Mouse (Mus musculus) heart, embryonic 12.5 days (tissue): ENCODE data around the gene Thg1l. TPM values are rescaled to one million over a fixed set of nuclear protein-coding genes. Genes with fewer than 3 reads are reported as not detected.

Experiments
- ATAC-seq: fragments of 200-750 bp; cut with Nextera tagmentation; 2 replicates; pipeline ENCODE4 v1.8.0; 2017; ENCODE audit warnings: moderate TSS enrichment, moderate library complexity; ENCODE audit not compliant: insufficient number of reproducible peaks, low FRiP score
- H3K27ac ChIP-seq: fragments of 300-500 bp; sonication (generic); 2 replicates; pipeline ENCODE4 v1.5.1; 2016; ENCODE audit warnings: mild to moderate bottlenecking, moderate library complexity; ENCODE audit not compliant: poor library complexity, severe bottlenecking
- H3K27me3 ChIP-seq: fragments of 300-500 bp; sonication (generic); replicated peaks from 2 replicates; pipeline ENCODE4 v1.6.1; 2016; ENCODE audit warnings: mild to moderate bottlenecking, moderate library complexity
- H3K36me3 ChIP-seq: fragments of 300-500 bp; sonication (generic); 2 replicates; pipeline ENCODE4 v1.6.1; 2016; ENCODE audit warnings: mild to moderate bottlenecking, moderate library complexity
- H3K4me1 ChIP-seq: fragments of 300-500 bp; sonication (generic); replicated peaks from 2 replicates; pipeline ENCODE4 v1.6.1; 2016; ENCODE audit warnings: mild to moderate bottlenecking
- H3K4me2 ChIP-seq: fragments of 300-500 bp; sonication (generic); 2 replicates; pipeline ENCODE4 v1.6.1; 2016; ENCODE audit warnings: mild to moderate bottlenecking, moderate library complexity
- H3K4me3 ChIP-seq: fragments of 300-500 bp; sonication (generic); 2 replicates; pipeline ENCODE4 v1.5.1; 2016; ENCODE audit warnings: mild to moderate bottlenecking
- H3K9ac ChIP-seq: fragments of 300-500 bp; sonication (generic); 2 replicates; pipeline ENCODE4 v1.6.1; 2016; ENCODE audit warnings: mild to moderate bottlenecking, moderate library complexity
- H3K9me3 ChIP-seq: fragments of 300-500 bp; sonication (generic); replicated peaks from 2 replicates; pipeline ENCODE4 v1.6.1; 2016; ENCODE audit warnings: mild to moderate bottlenecking, moderate library complexity
- WGBS: fragments of 180-500 bp; shearing (Covaris S2); methylation state at CpG from one replicate; pipeline ENCODE4 v1.1.7; 2016; 5-methylcytosine and 5-hydroxymethylcytosine counted together
- polyA plus RNA-seq: library from polyadenylated mRNA; unstranded; fragments of >200 nt; fragmentation: Nextera tagmentation; extraction: Ambion mirVana; gene quantifications from 2 replicates; pipeline ENCODE4 v1.2.1, GENCODE M21; 2016

Thg1l gene
- polyA plus RNA-seq, 1 experiment from 2014 or later = 9.2 TPM

DNA sequence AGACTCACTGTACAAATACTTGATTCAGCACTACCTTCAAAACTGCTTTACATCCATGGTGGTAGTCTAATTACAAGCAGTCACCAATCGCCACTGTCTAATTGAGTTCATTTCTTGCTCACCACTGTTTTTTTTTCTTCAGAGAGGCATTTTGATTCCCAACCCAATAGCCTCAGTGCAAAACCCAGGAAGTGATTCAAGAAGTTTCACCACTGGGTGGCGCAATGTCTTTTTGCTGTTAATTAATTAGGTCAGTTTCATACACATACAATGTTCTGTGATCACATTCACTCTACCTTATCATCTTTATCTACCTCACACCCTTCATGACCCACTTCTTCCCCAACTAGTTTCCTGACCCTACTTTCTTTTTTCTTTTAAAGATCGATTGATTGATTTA lies 4.3 kb upstream of the Thg1l start:
- Histone ChIP-seq H3K36me3 (no peaks in the 10 kb centered on the region), H3K4me2 (no peak overlapping the region), H3K9me3 (no peaks in the 10 kb centered on the region), H3K27me3 (no peaks in the 10 kb centered on the region), H3K9ac (no peak overlapping the region), H3K4me3 (no peak overlapping the region), H3K4me1 (no peaks in the 10 kb centered on the region; the same call in 1 of the 2 replicates), H3K27ac (no peak overlapping the region)
- no peak for ATAC-seq
- WGBS = 69% methylated on average over 3 of the region's 3 CpGs

DNA sequence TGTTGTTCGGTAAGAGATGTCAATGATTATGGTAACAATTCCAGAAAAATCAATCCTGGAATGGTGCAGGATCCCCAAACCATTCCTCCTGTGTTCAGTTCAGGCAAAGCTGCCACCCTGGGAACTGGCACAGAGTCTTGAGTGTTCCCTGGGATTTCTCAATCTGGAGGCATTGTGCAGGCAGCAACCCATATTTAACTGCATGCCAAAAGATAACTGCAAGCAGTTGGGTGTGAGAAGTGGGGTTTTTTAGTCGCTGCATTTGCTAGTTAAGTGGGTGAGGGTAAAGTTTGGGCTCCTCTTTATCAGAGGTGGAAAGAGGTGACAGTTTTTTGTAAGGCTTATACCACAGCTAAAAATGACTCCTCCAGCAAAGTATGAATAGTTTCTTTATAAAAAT lies 7.8 kb downstream of the Thg1l start:
- no peak overlapping the region for H3K9ac ChIP-seq
- no peak for ATAC-seq
- H3K9me3 ChIP-seq = no peaks in the 10 kb centered on the region
- H3K4me2 ChIP-seq = no peak overlapping the region
- H3K27me3 ChIP-seq = no peaks in the 10 kb centered on the region
- H3K4me1 ChIP-seq = peaks cover 15% of the 10 kb centered on the region
- no peak overlapping the region for H3K4me3 ChIP-seq
- no peak overlapping the region for H3K27ac ChIP-seq
- 78% methylated on average over 2 of the region's 2 CpGs for WGBS
- H3K36me3 ChIP-seq = peaks cover 43% of the 10 kb centered on the region

DNA sequence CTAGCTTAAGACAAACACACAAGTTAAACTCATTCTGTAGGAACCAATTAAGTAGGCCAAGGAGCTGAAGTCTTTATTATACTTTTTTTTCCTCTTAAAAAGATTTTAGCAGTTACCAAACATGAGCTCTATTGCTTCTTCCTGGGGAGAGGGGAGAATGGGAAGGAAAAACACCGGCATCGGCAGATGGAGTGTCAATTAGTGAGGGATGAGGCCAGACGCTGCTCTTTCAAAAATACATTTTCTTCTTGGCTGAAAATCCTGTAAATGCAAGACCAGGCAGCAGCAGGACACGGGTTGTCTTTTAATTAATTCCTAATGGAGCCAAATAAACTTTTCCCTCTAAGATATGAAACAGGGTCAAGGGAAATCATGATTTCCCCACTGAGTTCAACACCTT lies 8.5 kb downstream of the Thg1l start:
- H3K27ac ChIP-seq = no peak overlapping the region
- WGBS = 82% methylated on average over 4 of the region's 4 CpGs

DNA sequence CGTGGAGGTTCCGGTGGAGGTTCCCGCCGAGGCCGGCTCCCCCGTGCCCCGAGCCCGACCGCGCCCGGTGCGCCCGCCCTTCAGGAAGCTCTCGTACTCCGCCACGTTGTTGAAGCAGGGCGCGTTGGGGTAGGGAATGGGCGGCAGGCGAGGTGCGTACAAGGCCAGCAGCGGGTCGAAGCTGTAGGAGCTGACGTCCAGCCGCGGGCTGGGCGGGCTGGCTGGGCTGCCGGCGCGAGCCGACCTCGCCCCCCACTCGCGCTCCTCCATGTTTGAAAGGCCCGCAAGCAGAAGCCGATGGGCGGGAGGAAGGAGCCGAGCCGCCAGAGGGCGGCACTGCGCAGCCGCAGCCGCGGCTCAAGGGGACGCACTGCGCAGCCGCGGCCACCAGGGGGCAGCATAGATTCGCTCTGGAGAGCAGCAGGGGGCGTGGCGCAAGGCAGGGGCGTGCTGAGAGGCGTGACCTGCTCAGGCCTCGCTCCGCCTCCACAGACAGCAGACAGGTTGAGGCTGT lies 10.6 kb downstream of the Thg1l start, which contains the start of gene Lsm11:
TSS of gene Lsm11 (minus strand) at position 293 of the 514 bp plus-strand sequence.
- H3K4me3 ChIP-seq = peak within 1 kb of the TSS; percentile 97
- 1% methylated on average over 55 of the region's 55 CpGs for WGBS
- no peaks in the 10 kb centered on the region for H3K27me3 ChIP-seq

More for the DNA sequence above, 8.5 kb downstream of the Thg1l start:
- ATAC-seq = no peak
- H3K9me3 ChIP-seq = no peaks in the 10 kb centered on the region
- H3K9ac ChIP-seq = no peak overlapping the region
- H3K36me3 ChIP-seq = peaks cover 36% of the 10 kb centered on the region
- H3K4me3 ChIP-seq = no peak overlapping the region
- H3K4me2 ChIP-seq = no peak overlapping the region
- H3K4me1 ChIP-seq = peaks cover 19% of the 10 kb centered on the region
- no peaks in the 10 kb centered on the region for H3K27me3 ChIP-seq

DNA sequence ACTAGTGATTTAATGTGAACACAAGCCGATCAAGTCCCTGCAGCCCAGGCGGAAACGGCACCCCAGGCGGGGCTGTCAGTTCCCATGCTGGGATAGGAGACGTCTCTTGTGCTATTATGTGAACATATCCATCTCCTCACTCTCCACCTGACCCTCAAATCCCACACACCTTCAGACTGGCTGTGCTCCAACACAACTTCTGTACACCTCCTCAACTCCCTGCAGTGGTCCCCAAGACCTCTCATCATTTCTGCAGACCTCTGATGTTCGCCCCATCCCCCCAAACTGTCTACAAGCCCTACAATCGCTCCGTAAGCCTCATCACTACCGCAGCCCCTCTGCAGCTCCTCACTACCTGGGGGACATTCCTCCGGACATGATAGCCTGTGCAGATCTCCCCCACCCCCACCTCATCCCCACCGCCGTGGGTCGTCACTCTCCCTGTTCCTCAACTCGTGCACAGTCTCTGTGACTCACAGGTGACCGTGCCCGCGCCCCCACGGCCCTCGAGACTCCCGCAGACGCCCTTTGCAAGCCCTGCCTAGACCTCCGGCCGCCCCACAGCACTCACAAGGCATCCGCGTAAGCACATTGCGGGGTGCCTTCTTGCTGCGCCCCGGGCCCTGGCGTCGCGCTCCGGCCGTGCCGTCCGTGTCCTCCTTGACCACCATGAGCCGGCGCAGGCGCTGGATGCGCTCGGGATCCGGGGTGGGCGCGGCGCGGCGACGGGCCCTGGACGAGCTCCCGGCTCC lies 11.2 kb downstream of the Thg1l start:
- Histone ChIP-seq H3K9me3 (no peaks in the 10 kb centered on the region), H3K9ac (peak overlapping the region; percentile 96), H3K27ac (peak overlapping the region; percentile 72), H3K4me1 (peaks cover 39% of the 10 kb centered on the region), H3K4me2 (peak overlapping the region; percentile 93), H3K36me3 (peaks cover 11% of the 10 kb centered on the region), H3K27me3 (no peaks in the 10 kb centered on the region), H3K4me3 (peak overlapping the region; percentile 97)
- ATAC-seq = peak; percentile 66
- under 1% methylated on average over 49 of the region's 49 CpGs for WGBS

More for the DNA sequence above, 10.6 kb downstream of the Thg1l start, which contains the start of gene Lsm11:
- H3K9me3 ChIP-seq = no peaks in the 10 kb centered on the region
- H3K36me3 ChIP-seq = peaks cover 16% of the 10 kb centered on the region
- peak within 1 kb of the TSS; percentile 72 for H3K27ac ChIP-seq
- ATAC-seq = peak; percentile 91
- H3K4me1 ChIP-seq = peaks cover 33% of the 10 kb centered on the region
- H3K9ac ChIP-seq = peak within 1 kb of the TSS; percentile 96
- peak within 1 kb of the TSS; percentile 93 for H3K4me2 ChIP-seq

DNA sequence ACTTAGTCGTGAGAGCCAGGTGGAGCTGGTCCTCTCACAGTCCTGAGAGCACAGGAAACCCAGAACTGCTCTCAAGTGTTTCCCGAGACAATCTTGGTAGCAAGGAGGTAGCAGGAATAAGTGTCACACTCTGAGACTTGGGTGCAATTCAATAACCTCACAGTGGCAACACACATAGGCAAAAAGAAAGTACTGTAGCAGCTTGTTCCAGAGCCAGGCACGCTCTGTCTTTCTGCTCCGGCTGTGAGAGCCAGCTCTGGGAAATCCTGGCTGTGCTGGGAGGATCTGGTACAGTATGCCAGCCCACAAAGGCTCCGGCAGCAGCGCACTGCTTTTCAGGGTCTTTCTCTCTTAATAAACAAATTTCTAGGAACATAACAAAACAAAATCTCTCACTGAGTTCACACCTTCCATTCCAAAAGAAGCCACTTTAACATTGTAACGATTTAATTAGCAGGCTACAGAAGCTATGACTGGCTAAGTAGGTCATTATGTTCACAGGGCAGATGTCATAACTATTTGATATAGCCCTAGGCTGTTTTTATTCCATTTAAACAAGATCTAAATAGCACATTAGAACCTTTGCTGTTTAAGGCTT lies 12.1 kb downstream of the Thg1l start:
- H3K4me2 ChIP-seq = peak overlapping the region; percentile 93
- peaks cover 4% of the 10 kb centered on the region for H3K36me3 ChIP-seq
- H3K9ac ChIP-seq = peak overlapping the region; percentile 96
- H3K4me3 ChIP-seq = peak overlapping the region; percentile 97
- peaks cover 39% of the 10 kb centered on the region for H3K4me1 ChIP-seq
- no peaks in the 10 kb centered on the region for H3K27me3 ChIP-seq
- H3K27ac ChIP-seq = 0 out of 2 replicates have a peak overlapping the region, but pooled peaks have one; percentile 35
- ATAC-seq = no peak
- WGBS = 56% methylated on average over 7 of the region's 7 CpGs
- no peaks in the 10 kb centered on the region for H3K9me3 ChIP-seq

DNA sequence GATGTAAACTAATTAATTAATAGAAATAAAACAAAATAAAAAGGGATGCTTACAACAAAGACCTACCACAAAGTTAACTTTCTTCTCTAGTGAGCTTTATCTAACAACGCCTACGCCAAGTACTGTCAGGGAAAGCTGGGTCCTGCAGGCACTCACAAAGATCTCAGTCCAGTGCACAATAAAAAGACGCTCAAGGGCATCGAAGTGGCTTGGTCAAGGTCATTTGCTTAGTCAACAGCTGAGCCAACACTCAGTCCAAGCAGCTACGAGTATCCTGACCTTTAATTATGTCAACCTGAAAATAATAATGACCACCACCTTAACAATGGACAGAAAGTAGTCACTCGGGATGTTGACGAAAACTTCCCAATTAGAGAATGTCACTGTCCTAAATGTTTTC lies 13.0 kb downstream of the Thg1l start:
- peaks cover 39% of the 10 kb centered on the region for H3K4me1 ChIP-seq
- no peaks in the 10 kb centered on the region for H3K27me3 ChIP-seq
- no peaks in the 10 kb centered on the region for H3K9me3 ChIP-seq
- H3K27ac ChIP-seq = no peak overlapping the region
- no peak overlapping the region for H3K4me3 ChIP-seq
- 88% methylated on average over 7 of the region's 7 CpGs for WGBS
- no peak for ATAC-seq
- peaks cover 2% of the 10 kb centered on the region for H3K36me3 ChIP-seq
- no peak overlapping the region for H3K4me2 ChIP-seq
- H3K9ac ChIP-seq = no peak overlapping the region

DNA sequence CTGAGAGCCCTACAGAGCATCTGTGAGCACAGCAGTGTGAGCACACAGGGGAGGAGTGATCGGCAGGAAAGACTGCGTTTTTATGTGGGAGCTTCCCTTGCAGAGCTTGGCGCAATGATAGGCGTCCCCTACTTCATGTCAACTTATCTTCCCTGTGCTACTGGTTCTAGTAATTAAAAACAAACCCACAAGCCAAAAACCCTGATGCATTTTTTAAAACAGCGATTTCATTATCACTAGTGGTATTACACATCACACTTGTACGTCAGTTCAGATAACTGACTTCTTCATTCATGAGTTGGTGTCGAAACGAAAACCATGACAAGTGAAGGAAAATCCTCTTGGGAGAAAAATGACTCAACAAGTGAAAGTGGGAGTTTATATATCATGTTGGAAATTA lies 16.4 kb downstream of the Thg1l start:
- Histone ChIP-seq H3K9ac (no peak overlapping the region), H3K4me1 (peaks cover 37% of the 10 kb centered on the region), H3K27me3 (no peaks in the 10 kb centered on the region), H3K27ac (no peak overlapping the region), H3K4me3 (no peak overlapping the region), H3K4me2 (no peak overlapping the region), H3K9me3 (no peaks in the 10 kb centered on the region), H3K36me3 (peaks cover 35% of the 10 kb centered on the region)
- WGBS = 73% methylated on average over 8 of the region's 8 CpGs
- no peak; the same call in 1 of the 2 replicates for ATAC-seq

DNA sequence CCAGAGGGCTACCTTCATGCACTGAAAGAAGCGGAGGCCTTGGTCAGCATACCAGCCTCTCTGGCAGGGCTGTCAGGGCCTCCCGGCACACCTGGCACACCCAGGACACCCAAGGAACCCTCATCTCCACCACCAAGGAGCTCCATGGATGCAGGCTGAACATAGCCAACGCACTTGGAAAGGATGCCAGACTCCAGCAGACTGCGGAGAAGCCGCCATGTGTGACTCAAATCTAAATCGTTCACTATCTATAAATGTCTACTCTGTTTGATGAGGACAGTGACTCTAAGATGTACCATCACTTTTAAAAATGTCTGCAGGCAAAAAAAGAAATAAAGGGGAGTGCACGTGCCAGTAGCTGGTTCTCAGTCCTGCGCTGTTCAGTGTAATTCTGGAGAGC lies 17.8 kb downstream of the Thg1l start:
- no peak overlapping the region for H3K4me2 ChIP-seq
- no peak for ATAC-seq
- H3K27me3 ChIP-seq = no peaks in the 10 kb centered on the region
- H3K36me3 ChIP-seq = peaks cover 50% of the 10 kb centered on the region
- H3K27ac ChIP-seq = no peak overlapping the region
- no peak overlapping the region for H3K4me3 ChIP-seq
- no peaks in the 10 kb centered on the region for H3K9me3 ChIP-seq
- WGBS = 90% methylated on average over 8 of the region's 8 CpGs
- H3K4me1 ChIP-seq = peaks cover 24% of the 10 kb centered on the region
- H3K9ac ChIP-seq = no peak overlapping the region

DNA sequence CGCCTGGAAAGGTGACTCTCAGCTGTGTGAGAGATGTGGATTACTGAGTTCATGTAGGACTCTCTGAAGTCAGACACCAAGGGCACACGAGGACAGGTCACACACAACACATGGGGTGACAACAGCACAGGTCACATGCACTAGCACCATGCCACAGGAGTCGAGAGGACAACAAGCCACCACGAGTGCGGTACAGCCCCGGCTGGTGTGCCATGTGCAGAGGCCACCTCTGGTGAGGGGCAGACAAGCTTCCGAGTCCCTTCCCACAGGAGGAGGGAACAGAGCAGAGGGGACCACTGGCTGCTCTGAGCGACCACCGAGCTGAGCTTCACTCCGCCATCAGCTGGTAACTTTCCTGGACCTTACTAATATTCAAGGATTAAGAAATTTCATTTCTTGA lies 22.5 kb downstream of the Thg1l start:
- no peaks in the 10 kb centered on the region for H3K9me3 ChIP-seq
- H3K4me2 ChIP-seq = no peak overlapping the region
- no peak overlapping the region for H3K4me3 ChIP-seq
- H3K4me1 ChIP-seq = 0 out of 2 replicates have a peak, but pooled peaks cover 7% of the 10 kb centered on the region
- WGBS = 85% methylated on average over 10 of the region's 10 CpGs
- H3K27me3 ChIP-seq = no peaks in the 10 kb centered on the region
- no peak overlapping the region for H3K27ac ChIP-seq
- no peak overlapping the region for H3K9ac ChIP-seq
- peaks cover 73% of the 10 kb centered on the region for H3K36me3 ChIP-seq
- ATAC-seq = no peak

DNA sequence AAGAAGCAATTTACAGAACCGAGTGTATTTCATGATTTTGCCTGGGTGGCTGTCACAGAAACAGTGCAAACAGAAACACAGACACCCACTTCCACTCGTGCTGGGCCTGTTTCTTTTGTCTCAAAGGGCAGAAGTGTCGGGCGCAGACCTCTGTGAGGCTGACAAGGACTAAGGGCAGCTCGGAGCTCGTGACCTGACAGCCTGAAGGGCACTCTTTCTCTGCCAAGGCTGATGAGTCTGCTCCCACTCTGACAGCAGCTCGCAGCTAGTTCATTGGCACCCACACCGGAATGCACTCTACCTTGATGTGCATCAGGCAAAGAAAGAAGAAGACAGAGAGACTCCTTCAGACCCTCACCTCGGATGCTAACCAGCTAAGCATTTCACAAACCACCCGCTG lies 25.8 kb downstream of the Thg1l start:
- WGBS = 79% methylated on average over 10 of the region's 10 CpGs

More for the DNA sequence above, 25.8 kb downstream of the Thg1l start:
- Histone ChIP-seq H3K9me3 (no peaks in the 10 kb centered on the region), H3K27me3 (no peaks in the 10 kb centered on the region), H3K27ac (no peak overlapping the region), H3K36me3 (peaks cover 44% of the 10 kb centered on the region), H3K9ac (no peak overlapping the region), H3K4me1 (0 out of 2 replicates have a peak, but pooled peaks cover 7% of the 10 kb centered on the region), H3K4me2 (no peak overlapping the region), H3K4me3 (no peak overlapping the region)
- ATAC-seq = no peak
